Mouse (Mus musculus): Measurements from ENCODE around the gene Scyl2.
A peak's percentile ranks its signal among the peaks of the same experiment; 100 is the strongest.
"Not testable (repeated sequence)": the region's sequence is repeated elsewhere in the genome, so short reads cannot be mapped to it uniquely, and the experiment has no call there.

The Scyl2 gene

DNA sequence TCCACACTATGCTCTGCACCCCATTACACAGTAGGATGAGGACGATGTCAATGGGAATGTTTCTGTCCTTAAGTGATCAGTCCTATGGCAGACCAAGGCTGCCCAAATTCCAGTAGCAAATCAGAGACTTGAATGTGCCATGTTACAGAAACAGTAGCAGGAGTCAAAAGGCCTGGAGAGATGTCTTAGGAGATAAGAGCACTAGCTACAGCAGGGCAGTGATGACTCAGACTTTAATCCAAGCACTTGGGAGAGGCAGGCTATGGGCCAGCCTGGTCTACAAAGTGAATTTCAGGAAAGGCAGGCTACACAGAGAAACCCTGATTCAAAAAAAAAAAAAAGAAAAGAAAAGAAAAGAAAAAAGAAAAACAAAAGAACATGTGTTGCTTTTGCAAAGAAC lies 6.6 kb downstream of the Scyl2 start:
- no peak for DNase-seq (ENCODE audit: low spot score)

DNA sequence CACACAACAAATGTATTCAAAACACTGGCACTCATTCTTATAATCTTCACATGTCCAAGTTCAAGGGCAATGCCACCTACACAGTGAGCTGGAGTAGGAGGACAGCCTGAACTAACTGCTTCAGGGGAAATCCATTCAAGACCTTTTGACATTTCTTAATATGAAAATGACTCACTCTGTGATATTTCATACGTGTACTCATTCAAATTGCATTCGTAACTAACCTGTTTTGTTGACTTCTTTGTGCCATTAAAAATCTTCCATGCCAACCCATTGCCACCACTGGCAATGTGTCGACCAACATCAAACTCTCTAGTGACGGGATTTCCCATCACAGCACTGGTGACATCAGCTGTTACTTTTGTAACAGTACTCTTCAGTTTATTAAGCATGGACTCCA lies 8.0 kb downstream of the Scyl2 start:
- DNase-seq (ENCODE audit: low spot score) = no peak

DNA sequence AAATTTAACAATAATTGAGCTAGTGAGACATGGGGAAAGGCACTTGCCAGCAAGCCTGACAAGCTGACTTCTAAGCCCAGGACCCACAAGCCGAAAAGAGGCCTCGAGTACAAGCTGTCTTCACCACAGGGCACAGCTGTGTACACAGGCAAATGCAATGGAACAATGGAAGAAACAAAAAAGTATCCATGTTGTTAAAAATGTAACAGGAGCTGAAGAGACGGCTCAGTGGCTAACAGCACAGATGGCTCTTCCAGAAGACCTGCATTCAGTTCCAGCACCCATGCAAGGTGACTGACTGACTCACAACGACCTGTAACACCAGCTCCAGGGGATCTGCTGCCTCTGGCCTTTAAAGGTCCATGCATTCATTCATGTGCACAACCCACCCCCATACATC lies 9.5 kb downstream of the Scyl2 start:
- no peak for DNase-seq (ENCODE audit: low spot score)

DNA sequence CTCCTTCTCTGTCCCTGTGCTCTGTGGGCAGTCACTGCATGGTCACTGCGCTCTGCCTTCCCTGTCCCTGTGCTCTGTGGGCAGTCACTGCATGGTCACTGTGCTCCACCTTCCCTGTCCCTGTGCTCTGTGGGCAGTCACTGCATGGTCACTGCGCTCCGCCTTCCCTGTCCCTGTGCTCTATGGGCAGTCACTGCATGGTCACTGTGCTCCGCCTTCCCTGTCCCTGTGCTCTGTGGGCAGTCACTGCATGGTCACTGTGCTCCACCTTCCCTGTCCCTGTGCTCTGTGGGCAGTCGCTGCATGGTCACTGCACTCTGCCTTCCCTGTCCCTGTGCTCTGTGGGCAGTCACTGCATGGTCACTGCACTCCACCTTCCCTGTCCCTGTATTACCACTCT lies 15.7 kb downstream of the Scyl2 start:
- not testable (repeated sequence) for DNase-seq (ENCODE audit: low spot score)

DNA sequence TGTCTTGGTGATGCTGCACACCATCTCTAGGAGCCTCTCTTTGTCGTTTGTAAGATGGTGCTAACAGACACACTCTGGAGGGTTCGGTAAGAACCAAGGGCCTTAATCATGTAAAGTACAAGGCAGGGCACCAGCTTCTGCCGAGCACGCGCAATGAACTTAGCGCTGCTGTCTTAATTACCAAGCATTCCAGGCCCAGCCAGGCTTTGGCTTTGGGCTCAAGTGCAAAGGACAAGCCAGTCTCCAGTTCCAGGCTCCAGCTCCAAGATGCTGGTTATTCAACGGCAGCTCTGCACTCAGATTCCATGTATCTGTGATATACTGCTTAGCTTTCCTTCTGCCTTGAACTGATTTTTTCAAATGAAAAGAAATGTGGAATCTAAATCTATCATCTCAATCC lies 18.5 kb downstream of the Scyl2 start:
- DNase-seq (ENCODE audit: low spot score) = no peak

DNA sequence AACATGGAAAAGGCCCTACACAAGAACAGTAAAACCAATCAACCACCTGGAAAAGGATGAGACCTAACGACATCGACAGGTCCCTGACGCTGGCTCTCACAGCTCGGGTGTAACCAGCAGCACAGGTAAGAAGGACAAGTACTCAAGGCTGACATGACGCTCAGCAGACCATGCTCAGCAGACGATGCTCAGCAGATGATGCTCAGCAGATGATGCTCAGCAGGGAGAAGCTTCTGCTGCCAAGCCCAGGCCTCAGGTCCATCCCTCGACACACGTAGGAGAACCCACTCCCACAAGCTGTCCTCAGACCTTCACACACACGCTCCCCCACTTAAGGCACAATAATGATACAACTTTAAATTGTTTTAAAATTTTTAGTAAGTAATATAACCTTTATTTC lies 20.4 kb downstream of the Scyl2 start:
- no peak for DNase-seq (ENCODE audit: low spot score)

DNA sequence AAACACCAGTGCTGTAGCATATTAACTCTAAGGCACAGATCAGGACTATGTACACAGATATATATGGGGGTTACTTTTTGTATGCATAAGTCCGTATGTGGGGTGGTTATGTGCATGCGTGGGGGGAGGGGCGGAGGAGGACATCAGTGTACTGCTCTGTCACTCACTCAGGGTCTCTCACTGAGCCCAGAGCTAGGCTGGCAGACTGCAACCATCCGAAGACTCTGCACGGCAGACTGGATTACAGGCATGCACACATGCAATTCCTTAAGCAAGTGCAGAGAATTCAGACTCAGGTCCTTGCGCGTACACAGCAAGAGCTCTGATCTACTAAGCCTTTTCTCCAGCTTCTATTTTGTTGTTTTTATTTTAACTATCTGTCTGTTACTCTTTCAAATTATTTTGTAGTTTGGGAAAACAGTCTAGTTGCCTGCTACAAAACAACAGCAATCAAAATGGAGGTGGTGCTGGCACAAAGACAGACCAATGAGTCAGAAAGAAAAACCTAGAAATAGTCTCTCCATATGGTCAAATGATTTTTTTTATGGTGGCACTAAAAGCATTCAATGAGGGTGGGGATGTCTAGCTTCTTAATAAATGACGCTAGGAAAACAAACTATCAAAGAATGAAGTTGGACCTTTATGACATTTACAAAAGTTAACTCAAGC lies 21.0 kb downstream of the Scyl2 start:
- DNase-seq (ENCODE audit: low spot score) = no peak

DNA sequence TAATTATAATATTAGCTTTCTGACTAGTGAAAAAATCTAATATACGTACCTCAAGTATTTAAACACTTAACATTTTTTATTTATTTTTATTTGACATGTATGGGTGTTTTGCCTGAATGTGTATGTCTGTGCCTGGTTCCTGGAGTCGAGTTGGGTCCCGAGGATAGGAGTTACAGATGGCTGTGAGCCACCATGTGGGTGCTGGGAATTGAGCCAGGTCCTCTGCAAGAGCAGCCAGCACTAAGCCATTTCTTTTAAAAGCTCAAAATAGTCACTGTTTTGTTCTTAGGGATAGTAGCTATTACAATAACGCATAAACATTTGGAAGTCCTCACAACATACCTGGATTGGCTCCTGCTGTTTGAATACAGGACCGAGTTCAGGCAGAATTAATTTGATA lies 29.7 kb downstream of the Scyl2 start:
- no peak for DNase-seq (ENCODE audit: low spot score)

DNA sequence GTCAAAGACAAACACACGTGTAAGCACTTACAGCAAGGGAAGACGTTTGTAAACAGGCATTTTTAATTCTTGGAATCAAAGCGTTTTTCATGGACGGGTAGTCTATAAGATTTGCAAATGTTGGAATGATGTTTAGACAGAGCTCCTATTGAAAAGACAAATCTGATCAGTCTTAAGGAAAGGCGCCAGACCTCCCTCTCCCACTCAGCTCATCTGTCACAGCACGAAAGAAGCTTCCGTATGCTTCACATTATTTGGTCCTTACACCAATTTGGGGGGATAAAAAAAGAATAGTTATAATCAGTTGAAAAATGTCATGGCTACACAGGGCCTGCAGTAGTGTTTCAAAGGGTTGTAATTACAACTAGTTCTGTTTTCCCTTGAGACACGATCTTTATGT lies 33.2 kb downstream of the Scyl2 start:
- no peak for DNase-seq (ENCODE audit: low spot score)

DNA sequence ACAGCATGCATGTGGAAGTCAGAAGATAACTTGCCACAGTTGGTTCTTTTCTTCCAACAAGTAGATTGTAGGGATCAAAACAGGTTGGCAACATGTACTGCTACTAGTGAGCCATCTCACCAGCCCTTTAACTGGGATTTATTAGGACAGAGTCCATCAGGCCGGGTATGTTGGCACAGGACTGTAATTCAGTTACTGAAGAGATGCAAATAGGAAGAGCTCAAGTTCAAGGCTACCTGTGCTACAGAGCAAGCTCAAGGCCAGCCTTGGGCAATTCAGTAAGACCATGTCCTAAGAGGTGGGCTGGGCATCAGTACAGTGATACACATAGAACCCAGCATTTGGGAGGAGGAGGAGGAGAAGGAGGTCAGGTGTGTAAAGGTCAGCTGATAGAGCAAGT lies 34.4 kb downstream of the Scyl2 start:
- DNase-seq (ENCODE audit: low spot score) = no peak

DNA sequence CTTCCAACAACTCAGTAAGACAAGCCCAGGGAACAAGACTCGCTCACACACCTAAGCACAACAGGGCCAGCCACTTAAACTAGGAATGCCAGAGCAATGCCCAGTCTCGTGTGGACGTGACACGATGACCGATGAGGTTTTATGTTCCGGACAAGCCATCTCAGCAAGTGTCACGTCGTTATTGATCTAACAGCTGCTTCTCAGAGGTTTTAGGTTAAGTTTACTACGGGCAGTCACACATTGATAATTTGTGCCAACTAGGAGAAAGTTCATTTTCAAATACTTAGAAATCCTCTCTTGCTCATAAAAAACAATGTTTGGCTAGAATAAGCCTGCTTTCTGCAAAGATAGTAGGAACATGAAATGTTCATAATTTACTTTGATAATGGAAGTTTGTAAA lies 39.2 kb downstream of the Scyl2 start:
- DNase-seq (ENCODE audit: low spot score) = no peak

DNA sequence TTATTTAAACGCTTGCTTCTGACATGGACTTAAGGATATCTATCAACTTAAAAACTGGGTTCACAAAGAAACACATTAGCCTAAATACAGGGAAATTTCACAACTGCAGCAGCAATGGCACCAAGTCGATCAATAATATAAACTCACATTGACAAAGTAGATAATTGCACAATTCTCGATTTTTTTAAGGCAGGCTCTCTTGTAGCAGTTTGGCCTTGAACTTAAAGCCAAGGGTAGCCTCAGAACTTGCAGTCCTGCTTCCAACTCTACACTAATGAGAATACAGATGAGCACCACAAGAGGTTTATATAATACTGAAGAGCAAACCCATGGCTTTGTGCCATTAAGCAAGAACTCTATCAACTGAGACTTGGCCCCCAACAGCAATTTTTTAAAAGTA lies 49.1 kb downstream of the Scyl2 start:
- no peak for DNase-seq (ENCODE audit: low spot score)

DNA sequence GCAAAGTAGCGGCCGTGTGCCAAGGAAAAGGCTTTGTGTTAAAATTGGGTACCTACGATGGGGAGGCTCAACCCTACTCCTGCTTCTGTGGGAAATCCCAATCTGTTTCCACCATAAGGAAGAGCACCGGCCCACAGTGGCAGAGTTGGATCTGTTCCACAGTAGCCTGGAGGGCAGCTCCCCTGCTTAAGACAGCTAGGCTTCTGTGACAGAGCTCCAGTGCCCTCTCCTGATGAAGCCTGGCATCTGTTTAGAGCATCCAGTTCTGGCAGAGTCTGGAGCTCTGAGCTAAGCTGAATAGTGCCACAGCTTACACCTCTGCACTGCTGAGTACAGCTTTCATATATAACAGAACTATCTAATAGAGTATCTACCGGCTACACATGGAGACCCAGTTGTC lies 51.1 kb downstream of the Scyl2 start:
- DNase-seq (ENCODE audit: low spot score) = no peak

DNA sequence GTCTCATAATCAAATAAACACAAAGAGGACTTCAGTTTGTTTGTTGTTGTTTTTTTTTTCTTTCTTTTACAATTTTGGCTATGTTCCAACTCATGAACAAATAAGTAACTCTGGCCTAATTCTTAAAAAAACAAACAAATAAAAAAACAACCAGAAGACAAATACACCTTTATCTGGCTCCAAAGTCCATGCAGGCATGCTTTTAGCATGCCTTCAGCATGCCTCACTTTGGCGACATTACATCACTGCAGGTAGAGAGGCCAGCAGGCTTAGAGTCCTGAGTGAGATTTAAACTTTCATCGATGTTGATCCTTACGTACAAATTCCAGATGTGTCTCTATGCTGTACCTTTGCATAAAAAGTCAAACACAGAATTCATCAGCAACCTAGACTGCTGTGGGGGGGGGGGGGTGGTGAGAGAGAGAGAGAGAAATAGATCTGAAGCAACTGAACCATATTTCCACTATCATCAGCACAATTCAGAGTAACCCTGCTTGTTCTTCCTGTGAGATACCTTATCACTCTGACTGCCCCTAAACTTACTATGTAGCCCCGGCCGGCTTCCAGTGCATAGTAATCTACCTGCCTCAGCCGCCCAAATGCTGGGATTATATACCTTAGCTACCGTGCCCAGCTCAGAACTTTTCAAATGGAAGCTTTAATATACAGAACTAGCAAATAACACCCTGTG lies 52.2 kb downstream of the Scyl2 start:
- no peak for DNase-seq (ENCODE audit: low spot score)

DNA sequence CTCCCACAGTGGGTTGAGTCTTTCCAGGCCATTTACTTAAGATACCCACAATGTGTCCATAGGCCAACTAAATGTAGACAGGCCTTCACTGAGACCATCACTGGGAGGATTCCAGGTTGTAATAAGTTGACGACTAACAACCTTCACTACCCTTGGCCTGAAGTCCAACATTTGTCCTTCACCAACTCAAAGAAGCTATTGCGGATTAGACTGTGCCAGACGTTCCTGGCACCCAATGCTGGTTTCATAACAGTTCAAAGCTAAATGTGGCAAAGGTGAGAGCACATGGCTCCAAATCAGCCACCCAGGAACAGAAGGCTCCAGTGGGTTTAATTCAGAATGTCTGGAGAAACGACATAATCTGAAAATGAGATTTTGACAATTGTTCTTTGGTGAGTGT lies 53.0 kb downstream of the Scyl2 start:
- no peak for DNase-seq (ENCODE audit: low spot score)

DNA sequence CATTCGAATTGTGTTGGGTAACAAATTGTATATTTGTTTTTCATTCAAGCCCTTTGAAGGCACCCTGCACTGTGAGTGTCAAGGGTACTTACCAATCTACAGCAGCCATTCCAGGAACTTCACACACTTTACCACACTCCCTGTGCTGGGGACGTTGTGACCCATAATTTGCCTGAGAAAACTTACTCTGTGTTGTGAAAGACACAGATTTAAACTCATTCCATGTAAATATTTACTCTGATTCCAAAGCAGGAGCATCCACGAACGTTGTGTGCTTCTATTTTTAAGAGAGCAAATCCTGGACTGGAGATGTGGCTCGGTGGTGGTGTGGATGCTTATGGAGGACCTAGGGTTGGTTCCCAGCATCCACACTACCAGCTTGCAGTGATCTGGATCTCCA lies 54.3 kb downstream of the Scyl2 start:
- no peak for DNase-seq (ENCODE audit: low spot score)

DNA sequence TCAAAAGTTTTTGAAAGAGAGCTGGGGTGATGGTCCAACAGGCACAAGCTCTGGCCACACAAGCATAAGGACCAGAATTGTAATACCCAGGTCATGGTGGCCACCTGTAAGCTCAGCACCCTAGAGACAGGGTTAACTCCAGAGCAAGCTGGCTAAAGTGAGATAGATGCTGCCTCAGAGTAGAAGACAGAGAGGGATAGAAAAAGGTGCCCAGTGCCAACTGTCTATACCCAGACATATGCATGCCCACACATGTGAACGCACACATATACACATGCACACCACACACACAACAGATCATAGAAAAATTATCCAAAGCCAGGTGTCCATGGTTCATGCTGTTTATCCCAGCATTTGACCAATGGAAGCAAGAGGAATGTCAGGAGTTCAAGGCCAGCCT lies 55.5 kb downstream of the Scyl2 start:
- no peak for DNase-seq (ENCODE audit: low spot score)

DNA sequence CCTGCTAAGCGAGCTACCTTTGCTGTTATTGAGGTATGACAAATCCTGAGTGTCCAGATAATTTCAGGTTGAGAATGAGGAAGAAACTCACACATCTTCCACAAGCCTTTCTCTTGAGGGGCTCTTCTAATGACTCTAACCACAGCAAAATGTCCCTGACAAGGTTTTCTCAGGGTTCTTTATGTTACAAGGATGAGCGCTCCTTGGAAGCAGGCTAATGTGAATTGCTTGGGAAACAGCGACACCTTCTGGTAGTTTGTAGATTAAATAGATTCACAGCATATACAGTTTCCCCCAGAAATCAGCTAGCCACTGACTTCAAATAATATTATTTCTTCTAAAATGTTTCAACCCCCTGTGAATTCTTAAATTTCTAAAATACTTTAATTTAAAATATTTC lies 56.0 kb downstream of the Scyl2 start:
- peak; percentile 50 for DNase-seq (ENCODE audit: low spot score)

DNA sequence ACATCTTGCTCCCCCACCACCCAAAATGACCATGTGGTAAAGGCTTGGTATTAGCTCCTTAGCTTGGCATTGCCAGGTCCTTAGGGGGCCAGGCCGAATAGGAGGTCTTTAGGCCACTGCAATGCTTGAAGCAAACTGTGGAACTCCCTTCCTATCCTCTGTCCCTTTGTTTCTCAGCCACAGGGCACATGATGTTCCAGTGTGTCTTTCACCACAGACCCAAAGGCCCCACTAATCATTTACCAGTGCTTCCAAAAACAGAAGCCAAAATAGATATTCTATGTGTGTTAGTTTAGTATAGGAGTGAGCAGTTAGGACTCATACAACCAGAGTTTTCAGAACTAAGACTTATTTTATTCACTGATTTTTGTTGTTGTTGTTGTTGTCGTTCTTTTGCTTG lies 59.4 kb downstream of the Scyl2 start:
- no peak for DNase-seq (ENCODE audit: low spot score)

DNA sequence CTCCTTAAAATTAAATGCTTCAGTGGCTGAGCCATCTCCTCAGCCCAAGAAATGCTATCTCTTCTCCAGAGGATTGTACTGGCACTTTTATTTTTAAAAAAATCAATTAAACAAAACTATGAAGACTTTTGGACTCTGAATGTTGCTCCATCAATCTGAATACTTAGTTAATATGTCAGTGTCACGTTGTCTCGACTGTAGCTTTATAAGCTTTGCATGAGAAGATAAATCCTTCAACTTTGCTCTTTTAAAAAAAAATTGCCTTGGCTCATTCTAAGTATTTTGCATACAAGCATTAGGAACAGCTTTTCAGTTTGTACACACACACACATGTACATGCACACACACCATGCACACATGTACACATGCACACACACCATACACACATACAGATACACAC lies 61.9 kb downstream of the Scyl2 start:
- DNase-seq (ENCODE audit: low spot score) = no peak

DNA sequence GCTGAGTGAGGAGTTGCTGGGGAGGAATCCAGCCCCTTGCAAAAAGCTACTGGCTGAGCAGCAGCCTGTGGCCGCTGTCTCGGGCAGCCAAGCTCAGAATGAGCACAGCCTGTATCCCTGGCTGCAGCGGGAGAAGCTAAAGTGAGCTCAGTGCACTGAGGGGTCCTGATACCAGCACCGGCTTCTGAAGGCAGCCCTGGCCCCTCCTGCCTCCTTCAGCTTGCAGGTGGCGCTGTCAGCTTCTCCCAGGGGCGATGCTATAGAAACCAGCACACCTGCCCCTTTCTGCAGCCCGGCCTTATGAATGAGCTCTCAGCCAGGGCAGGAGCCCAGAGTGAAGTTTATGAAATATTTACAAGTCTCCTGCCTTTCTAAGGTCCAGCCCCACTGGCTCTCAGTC lies 65.0 kb downstream of the Scyl2 start, which contains the start of gene Slc17a8:
Gene Slc17a8, minus strand, starts transcription at position 125 of the 400 bp plus-strand sequence.
- no peak for DNase-seq (ENCODE audit: low spot score)

DNA sequence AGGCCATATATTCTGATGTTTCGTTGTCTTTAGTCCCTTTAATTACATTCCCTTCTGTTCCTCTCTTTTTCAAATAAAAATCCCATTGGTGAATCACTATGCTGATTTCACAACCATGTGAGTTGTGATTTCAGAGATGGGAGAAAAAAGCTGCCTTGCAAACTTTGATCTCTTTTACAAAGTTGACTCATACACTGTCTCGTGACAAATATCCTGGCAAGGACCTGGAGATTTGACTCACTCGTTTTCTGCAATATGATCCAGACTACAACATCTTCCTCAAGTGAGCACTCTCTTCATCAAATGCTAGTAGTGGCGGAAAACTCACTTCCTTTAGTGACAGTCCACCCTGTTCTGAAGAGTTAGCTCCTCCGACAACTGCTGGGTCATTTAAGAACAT lies 86.8 kb downstream of the Scyl2 start:
- DNase-seq (ENCODE audit: low spot score) = peak; percentile 11

DNA sequence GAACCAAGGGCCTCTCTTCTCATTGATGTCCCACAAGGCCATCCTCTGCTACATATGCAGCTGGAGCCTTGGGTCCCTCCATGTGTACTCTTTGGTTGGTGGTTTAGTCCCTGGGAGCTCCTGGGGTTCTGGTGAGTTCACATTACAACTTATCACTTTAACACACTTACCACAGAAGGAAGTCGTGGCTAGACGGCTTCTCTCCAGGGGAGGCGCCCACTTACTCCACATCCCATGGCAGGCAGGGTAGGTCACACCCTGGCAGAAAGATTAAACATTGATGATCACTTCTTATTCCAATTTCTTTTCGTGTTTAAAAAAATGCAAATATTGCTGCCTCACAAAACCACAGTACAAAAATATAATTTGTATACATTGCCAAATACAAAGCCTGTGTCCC lies 88.8 kb downstream of the Scyl2 start:
- no peak for DNase-seq (ENCODE audit: low spot score)

DNA sequence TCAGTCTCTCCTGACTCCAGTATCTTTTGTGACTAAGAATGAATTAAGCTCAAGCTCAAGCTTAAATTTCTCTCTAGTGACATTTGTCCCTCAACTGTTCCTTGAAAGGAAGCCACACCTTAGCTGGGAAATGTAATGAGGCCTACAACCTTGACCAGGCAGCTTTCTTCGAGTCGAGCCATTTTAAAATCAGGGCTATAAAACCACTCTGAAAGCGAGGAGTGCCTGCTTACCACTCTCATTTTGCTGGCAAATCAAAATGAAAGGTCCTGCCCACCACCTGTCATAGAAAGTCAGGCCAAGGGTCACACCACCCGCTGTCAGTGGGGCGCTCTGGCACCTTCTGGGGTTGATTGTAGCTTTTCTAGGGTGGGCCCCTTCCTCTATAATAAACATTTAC lies 90.2 kb downstream of the Scyl2 start:
- no peak for DNase-seq (ENCODE audit: low spot score)

Measured in lung, postnatal 25 days (tissue).